Mouse (Mus musculus) ES-Bruce4 (cell line): ENCODE data around the gene Fbxo30. TPM values are rescaled to one million over a fixed set of nuclear protein-coding genes. Genes with fewer than 3 reads are reported as not detected.
"Not testable (repeated sequence)": the region's sequence is repeated elsewhere in the genome, so short reads cannot be mapped to it uniquely, and the experiment has no call there.

Experiments
- H3K27ac ChIP-seq: 2 replicates; pipeline ENCODE4 v1.5.1; 2012; ENCODE audit warnings: low read length, inconsistent platforms; ENCODE audit not compliant: insufficient read depth
- H3K27me3 ChIP-seq: 2 replicates; pipeline ENCODE4 v1.6.1; 2012; ENCODE audit warnings: mild to moderate bottlenecking, low read length, inconsistent platforms; ENCODE audit not compliant: control insufficient read depth, poor library complexity, insufficient read depth, severe bottlenecking
- H3K36me3 ChIP-seq: 2 replicates; pipeline ENCODE4 v1.6.1; 2012; ENCODE audit warnings: inconsistent platforms, mild to moderate bottlenecking, low read length, moderate library complexity; ENCODE audit not compliant: control insufficient read depth, poor library complexity, insufficient read depth, severe bottlenecking
- H3K4me1 ChIP-seq: one replicate; pipeline ENCODE4 v1.8.1; 2011; ENCODE audit warnings: low read length; ENCODE audit not compliant: control insufficient read depth, insufficient read depth
- H3K4me3 ChIP-seq: 2 replicates; pipeline ENCODE4 v1.5.1; 2011; ENCODE audit warnings: low read depth, mild to moderate bottlenecking, low read length
- H3K9ac ChIP-seq: 2 replicates; pipeline ENCODE4 v1.6.1; 2012; ENCODE audit warnings: low read depth, mild to moderate bottlenecking, inconsistent platforms; ENCODE audit not compliant: poor library complexity, severe bottlenecking
- H3K9me3 ChIP-seq: replicated peaks from 2 replicates; pipeline ENCODE4 v1.6.1; 2012; ENCODE audit warnings: mild to moderate bottlenecking, low read length, inconsistent platforms; ENCODE audit not compliant: control insufficient read depth, poor library complexity, insufficient read depth, severe bottlenecking
- CTCF ChIP-seq: IDR thresholded peaks from one replicate; pipeline ENCODE4 v1.8.1; 2011; ENCODE audit warnings: low read depth, low read length
- EP300 ChIP-seq: IDR thresholded peaks from 2 replicates; pipeline ENCODE4 v1.6.1; 2011; ENCODE audit warnings: low read depth, low read length; ENCODE audit not compliant: insufficient read depth
- POLR2A ChIP-seq: IDR thresholded peaks from one replicate; pipeline ENCODE4 v1.8.1; 2011; ENCODE audit warnings: low read length; ENCODE audit not compliant: insufficient read depth
- polyA plus RNA-seq: library from polyadenylated mRNA; stranded (reverse); fragments of >200 nt; gene quantifications from 2 replicates; pipeline ENCODE4 v1.2.4, GENCODE M21; 2011; ENCODE audit warnings: low read depth; ENCODE audit not compliant: missing spikeins, insufficient read depth, insufficient read length

The Fbxo30 gene
- polyA plus RNA-seq, 1 experiment = 45.1 TPM

- no peak for TF ChIP-seq CTCF
- TF ChIP-seq POLR2A = no peak
- no peak for TF ChIP-seq EP300
- H3K4me3 ChIP-seq = no peak overlapping the region
- H3K27ac ChIP-seq = no peak overlapping the region
- H3K27me3 ChIP-seq = no peaks in the 10 kb centered on the region
- peaks cover 31% of the 10 kb centered on the region for H3K9me3 ChIP-seq
- no peaks in the 10 kb centered on the region for H3K36me3 ChIP-seq
- no peak overlapping the region for H3K9ac ChIP-seq
- H3K4me1 ChIP-seq = no peaks in the 10 kb centered on the region
Observed at GRCm38 (mm10) chr10:11260119-11260518, 21.0 kb upstream of the Fbxo30 start.

- not testable (repeated sequence) for H3K27ac ChIP-seq, H3K4me1 ChIP-seq, H3K36me3 ChIP-seq, H3K4me3 ChIP-seq, H3K9ac ChIP-seq, H3K27me3 ChIP-seq
- peaks cover 24% of the 10 kb centered on the region for H3K9me3 ChIP-seq
Observed at GRCm38 (mm10) chr10:11262292-11262691, 18.8 kb upstream of the Fbxo30 start.

- Histone ChIP-seq H3K9me3 (peaks cover 24% of the 10 kb centered on the region), H3K27ac (peak overlapping the region; percentile 64; the same call in 1 of the 2 replicates)
- not testable (repeated sequence) for H3K9ac ChIP-seq, H3K4me1 ChIP-seq, H3K4me3 ChIP-seq, H3K36me3 ChIP-seq, H3K27me3 ChIP-seq
Observed at GRCm38 (mm10) chr10:11263795-11264194, 17.3 kb upstream of the Fbxo30 start.

GRCm38 (mm10) chr10:11269165-11269564 lies 12.0 kb upstream of the Fbxo30 start:
- H3K27me3 ChIP-seq = no peaks in the 10 kb centered on the region
- H3K9me3 ChIP-seq = no peaks in the 10 kb centered on the region
- no peak overlapping the region for H3K27ac ChIP-seq
- no peak for TF ChIP-seq POLR2A
- TF ChIP-seq CTCF = no peak
- TF ChIP-seq EP300 = no peak
- no peak overlapping the region for H3K9ac ChIP-seq
- H3K4me1 ChIP-seq = peaks cover 3% of the 10 kb centered on the region
- no peak overlapping the region for H3K4me3 ChIP-seq
- no peaks in the 10 kb centered on the region for H3K36me3 ChIP-seq

GRCm38 (mm10) chr10:11274431-11274830 lies 6.7 kb upstream of the Fbxo30 start:
- Histone ChIP-seq H3K9ac (no peak overlapping the region), H3K36me3 (no peaks in the 10 kb centered on the region), H3K4me3 (no peak overlapping the region), H3K4me1 (peaks cover 3% of the 10 kb centered on the region), H3K27me3 (no peaks in the 10 kb centered on the region), H3K27ac (no peak overlapping the region), H3K9me3 (no peaks in the 10 kb centered on the region)
- no peak for TF ChIP-seq EP300
- no peak for TF ChIP-seq CTCF

GRCm38 (mm10) chr10:11280235-11280577 lies 924 bp upstream of the Fbxo30 start:
- Histone ChIP-seq H3K27me3 (no peaks in the 10 kb centered on the region), H3K27ac (no peak overlapping the region)

More at GRCm38 (mm10) chr10:11280235-11280577, 924 bp upstream of the Fbxo30 start:
- H3K4me3 ChIP-seq = peak overlapping the region; percentile 69
- no peaks in the 10 kb centered on the region for H3K4me1 ChIP-seq
- H3K9me3 ChIP-seq = no peaks in the 10 kb centered on the region
- no peak for TF ChIP-seq POLR2A
- TF ChIP-seq CTCF = no peak
- no peak for TF ChIP-seq EP300
- peak overlapping the region; percentile 95 for H3K9ac ChIP-seq
- H3K36me3 ChIP-seq = no peaks in the 10 kb centered on the region
